Mouse (Mus musculus): ENCODE data around the gene Gm5346. TPM values are rescaled to one million over a fixed set of nuclear protein-coding genes. Genes with fewer than 3 reads are reported as not detected.

The Gm5346 gene
- not detected for polyA plus RNA-seq (2014; fragmentation: Illumina TruSeq; extraction: RNeasy Lipid Tissue Mini Kit (QIAGEN cat#74804))

DNA sequence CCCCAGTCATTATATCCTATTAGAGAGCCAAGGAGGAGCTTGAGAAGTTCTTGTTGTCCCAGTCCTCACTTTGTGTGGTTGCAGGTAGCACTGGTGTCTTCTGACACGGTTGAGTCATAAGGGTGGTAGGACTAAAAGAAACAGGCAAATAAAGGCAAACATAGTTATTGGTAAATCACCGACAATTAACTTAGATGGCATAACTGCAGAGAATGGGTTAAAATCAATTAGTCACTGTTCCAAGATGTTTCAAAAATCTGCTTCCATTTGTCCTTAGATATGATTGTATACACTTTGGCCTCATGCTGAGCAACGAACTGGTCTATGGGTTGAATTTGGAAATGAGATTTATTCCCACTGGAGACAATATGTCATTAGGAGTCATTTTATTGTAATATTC lies at the start of gene Gm5346:
Gene Gm5346, minus strand, starts transcription at position 101 of the 400 bp plus-strand sequence.

GRCm38 (mm10) chr8:43576607-43577006 lies 50.5 kb downstream of the Gm5346 start, which contains the start of gene Adam26a:
TSS of gene Adam26a (minus strand) at chr8:43576707.

Other genes with a start within 250 kb of the Gm5346 start
- gene Adam26b, start 99.2 kb downstream of the Gm5346 start, polyA plus RNA-seq (2014; fragmentation: Illumina TruSeq; extraction: RNeasy Lipid Tissue Mini Kit (QIAGEN cat#74804)), result not detected
- gene Adam26a, start 50.6 kb downstream of the Gm5346 start, polyA plus RNA-seq (2014; fragmentation: Illumina TruSeq; extraction: RNeasy Lipid Tissue Mini Kit (QIAGEN cat#74804)), result not detected
- not detected for gene Adam34, start 82.8 kb upstream of the Gm5346 start, polyA plus RNA-seq (2014; fragmentation: Illumina TruSeq; extraction: RNeasy Lipid Tissue Mini Kit (QIAGEN cat#74804))